Mouse (Mus musculus) midbrain, postnatal 0 days (tissue): Measurements from ENCODE around the gene Cenpt. TPM values are rescaled to one million over a fixed set of nuclear protein-coding genes. Genes with fewer than 3 reads are reported as not detected.
A peak's percentile ranks its signal among the peaks of the same experiment; 100 is the strongest.

Experiments used
- ATAC-seq: fragments of 200-750 bp; cut with Nextera tagmentation; 2 replicates; pipeline ENCODE4 v1.8.0; 2017; ENCODE audit warnings: moderate number of reproducible peaks, mild to moderate bottlenecking, moderate TSS enrichment, moderate library complexity; ENCODE audit not compliant: low FRiP score
- DNase-seq: peaks from one replicate; pipeline ENCODE4 v3.0.0-alpha.2; 2015; ENCODE audit warnings: low spot score
- H3K27ac ChIP-seq: fragments of 300-500 bp; sonication (generic); 2 replicates; pipeline ENCODE4 v1.5.1; 2014; ENCODE audit warnings: low read depth, mild to moderate bottlenecking, low read length, mixed read lengths
- H3K27me3 ChIP-seq: fragments of 300-500 bp; sonication (generic); 2 replicates; pipeline ENCODE4 v1.6.1; 2014; ENCODE audit warnings: low read length, control low read depth, mixed read lengths; ENCODE audit not compliant: insufficient read depth
- H3K36me3 ChIP-seq: fragments of 300-500 bp; sonication (generic); 2 replicates; pipeline ENCODE4 v1.6.1; 2014; ENCODE audit warnings: low read length, control low read depth, mixed read lengths; ENCODE audit not compliant: insufficient read depth
- H3K4me1 ChIP-seq: fragments of 300-500 bp; sonication (generic); 2 replicates; pipeline ENCODE4 v1.6.1; 2014; ENCODE audit warnings: mild to moderate bottlenecking, control low read depth, antibody characterized with exemption, low read length, mixed read lengths; ENCODE audit not compliant: insufficient read depth
- H3K4me2 ChIP-seq: fragments of 300-500 bp; sonication (generic); 2 replicates; pipeline ENCODE4 v1.6.1; 2014; ENCODE audit warnings: low read depth, mild to moderate bottlenecking, low read length, mixed read lengths; ENCODE audit not compliant: poor library complexity, severe bottlenecking
- H3K4me3 ChIP-seq: fragments of 300-500 bp; sonication (generic); 2 replicates; pipeline ENCODE4 v1.5.1; 2014; ENCODE audit warnings: low read depth, mild to moderate bottlenecking, low read length, moderate library complexity
- H3K9ac ChIP-seq: fragments of 300-500 bp; sonication (generic); replicated peaks from 2 replicates; pipeline ENCODE4 v1.6.1; 2014; ENCODE audit warnings: mild to moderate bottlenecking, low read length, moderate library complexity, mixed read lengths; ENCODE audit not compliant: poor library complexity, severe bottlenecking
- H3K9me3 ChIP-seq: fragments of 300-500 bp; sonication (generic); 2 replicates; pipeline ENCODE4 v1.6.1; 2016; ENCODE audit warnings: low read length, control low read depth
- CTCF ChIP-seq: IDR thresholded peaks from 2 replicates; pipeline ENCODE4 v1.5.1; 2016; ENCODE audit warnings: antibody characterized with exemption, mild to moderate bottlenecking
- WGBS: fragments of 180-500 bp; shearing (Covaris S2); extraction: QIAGEN DNeasy Blood & Tissue Kit; methylation state at CpG from one replicate; pipeline ENCODE4 v1.1.7; 2014; 5-methylcytosine and 5-hydroxymethylcytosine counted together
- polyA plus RNA-seq: library from polyadenylated mRNA; unstranded; fragments of >200 nt; fragmentation: Nextera tagmentation; extraction: Ambion mirVana; gene quantifications from 2 replicates; pipeline ENCODE4 v1.2.1, GENCODE M21; 2015
- total RNA-seq: library from RNA; depleted of rRNA; stranded (reverse); fragments of >200 nt; gene quantifications from 2 replicates; pipeline ENCODE4 v1.2.3, GENCODE M21; 2014

The Cenpt gene
- total and polyA plus RNA-seq, 2 experiments from 2014 or later, result 44.8 to 45.2 TPM

DNA sequence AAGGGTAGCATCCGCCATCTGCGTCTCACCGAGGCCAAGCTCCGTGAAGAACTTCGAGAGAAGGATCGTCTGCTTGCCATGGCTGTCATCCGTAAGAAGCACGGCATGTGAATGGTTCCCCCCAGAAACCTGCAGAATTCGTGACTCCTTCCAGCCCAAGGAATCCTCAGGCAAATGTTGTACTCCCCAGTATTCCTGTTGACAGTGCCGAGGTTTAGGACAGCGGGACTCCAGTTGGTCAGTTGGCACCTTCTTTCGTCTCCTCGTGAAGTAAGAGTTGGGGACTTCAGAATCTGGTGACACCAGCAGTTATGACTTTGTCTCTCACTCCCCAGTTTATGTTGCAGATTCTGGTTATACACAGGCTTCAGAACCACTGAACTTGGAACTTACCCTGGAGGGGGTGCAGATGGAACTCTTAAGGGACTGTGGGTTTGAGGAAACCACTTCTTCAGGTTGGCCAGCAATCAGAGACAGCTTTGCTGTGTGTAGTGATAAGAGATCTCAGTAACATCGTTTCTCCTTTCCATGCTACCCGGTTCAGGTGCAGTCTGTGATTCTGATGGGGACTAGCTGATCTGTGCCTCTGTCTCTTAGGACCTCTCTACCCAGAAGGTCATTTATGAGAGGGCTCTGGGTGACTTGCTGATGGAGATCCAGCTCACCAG is 3.2 kb upstream of the Cenpt start:
- WGBS, result 25% methylated on average over 15 of the region's 15 CpGs
- Histone ChIP-seq H3K9ac (peak overlapping the region; percentile 84), H3K9me3 (no peaks in the 10 kb centered on the region), H3K27me3 (no peaks in the 10 kb centered on the region), H3K4me3 (peak overlapping the region; percentile 79), H3K4me1 (peaks cover 11% of the 10 kb centered on the region; the same call in 1 of the 2 replicates), H3K27ac (peak overlapping the region; percentile 88; the same call in 1 of the 2 replicates), H3K4me2 (peak overlapping the region; percentile 80), H3K36me3 (no peaks in the 10 kb centered on the region)
- DNase-seq (no peak), ATAC-seq (no peak)
- TF ChIP-seq CTCF, result no peak

DNA sequence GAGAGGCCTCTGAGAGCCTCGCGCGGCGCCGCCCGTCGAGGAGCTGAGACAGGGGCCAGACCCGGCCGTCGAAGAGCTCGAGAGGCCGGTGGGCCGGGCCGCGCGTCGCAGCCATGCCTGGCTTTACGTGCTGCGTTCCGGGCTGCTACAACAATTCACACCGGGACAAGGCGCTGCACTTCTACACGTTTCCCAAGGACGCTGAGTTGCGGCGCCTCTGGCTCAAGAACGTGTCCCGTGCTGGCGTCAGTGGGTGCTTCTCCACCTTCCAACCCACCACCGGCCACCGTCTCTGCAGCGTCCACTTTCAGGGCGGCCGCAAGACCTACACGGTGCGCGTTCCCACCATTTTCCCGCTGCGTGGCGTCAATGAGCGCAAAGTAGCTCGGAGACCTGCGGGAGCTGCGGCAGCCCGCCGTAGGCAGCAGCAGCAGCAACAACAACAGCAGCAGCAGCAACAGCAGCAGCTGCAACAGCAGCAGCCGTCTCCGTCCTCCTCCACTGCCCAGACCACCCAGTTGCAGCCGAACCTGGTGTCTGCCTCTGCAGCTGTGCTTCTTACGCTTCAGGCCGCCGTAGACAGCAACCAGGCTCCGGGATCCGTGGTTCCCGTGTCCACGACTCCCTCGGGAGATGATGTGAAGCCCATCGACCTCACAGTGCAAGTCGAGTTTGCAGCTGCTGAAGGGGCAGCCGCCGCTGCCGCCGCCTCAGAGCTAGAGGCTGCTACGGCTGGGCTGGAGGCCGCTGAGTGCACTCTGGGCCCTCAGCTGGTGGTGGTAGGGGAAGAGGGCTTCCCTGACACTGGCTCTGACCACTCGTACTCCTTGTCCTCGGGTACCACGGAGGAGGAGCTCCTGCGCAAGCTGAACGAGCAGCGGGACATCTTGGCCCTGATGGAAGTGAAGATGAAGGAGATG is 2.4 kb upstream of the Cenpt start:
- Histone ChIP-seq H3K4me1 (peaks cover 15% of the 10 kb centered on the region), H3K4me3 (peak overlapping the region; percentile 79), H3K9ac (peak overlapping the region; percentile 84), H3K36me3 (no peaks in the 10 kb centered on the region), H3K27ac (peak overlapping the region; percentile 88), H3K9me3 (no peaks in the 10 kb centered on the region), H3K4me2 (peak overlapping the region; percentile 80), H3K27me3 (no peaks in the 10 kb centered on the region)
- ATAC-seq (peak; percentile 53), DNase-seq (peak; percentile 44)
- TF ChIP-seq CTCF, result no peak
- WGBS, result under 1% methylated on average over 67 of the region's 71 CpGs

GRCm38 (mm10) chr8:105854715-105855216 is 1.7 kb upstream of the Cenpt start, which contains the start of gene Thap11:
Thap11 (plus strand) TSS chr8:105855132.
- Histone ChIP-seq H3K4me1 (peaks cover 17% of the 10 kb centered on the region), H3K27me3 (no peaks in the 10 kb centered on the region), H3K36me3 (no peaks in the 10 kb centered on the region), H3K9me3 (no peaks in the 10 kb centered on the region), H3K27ac (peak within 1 kb of the TSS; percentile 88), H3K4me2 (peak within 1 kb of the TSS; percentile 80), H3K9ac (peak within 1 kb of the TSS; percentile 84), H3K4me3 (peak within 1 kb of the TSS; percentile 79)
- WGBS, result under 1% methylated on average over 41 of the region's 43 CpGs
- ATAC-seq (peak; percentile 91), DNase-seq (peak; percentile 95)
- peak; percentile 89 for TF ChIP-seq CTCF

- WGBS, result 27% methylated on average over 8 of the region's 8 CpGs
- no peaks in the 10 kb centered on the region for H3K9me3 ChIP-seq
- peak overlapping the region; percentile 79 for H3K4me3 ChIP-seq
- H3K27ac ChIP-seq, result peak overlapping the region; percentile 88; the same call in 1 of the 2 replicates
- peak overlapping the region; percentile 33 for H3K4me2 ChIP-seq
- H3K36me3 ChIP-seq, result 0 out of 2 replicates have a peak, but pooled peaks cover under 1% of the 10 kb centered on the region
- H3K9ac ChIP-seq, result peak overlapping the region; percentile 84
- H3K27me3 ChIP-seq, result no peaks in the 10 kb centered on the region
- peaks cover 17% of the 10 kb centered on the region for H3K4me1 ChIP-seq
- ATAC-seq (no peak), DNase-seq (no peak)
- no peak for TF ChIP-seq CTCF
Observed at GRCm38 (mm10) chr8:105854303-105854702, 1.2 kb upstream of the Cenpt start.

DNA sequence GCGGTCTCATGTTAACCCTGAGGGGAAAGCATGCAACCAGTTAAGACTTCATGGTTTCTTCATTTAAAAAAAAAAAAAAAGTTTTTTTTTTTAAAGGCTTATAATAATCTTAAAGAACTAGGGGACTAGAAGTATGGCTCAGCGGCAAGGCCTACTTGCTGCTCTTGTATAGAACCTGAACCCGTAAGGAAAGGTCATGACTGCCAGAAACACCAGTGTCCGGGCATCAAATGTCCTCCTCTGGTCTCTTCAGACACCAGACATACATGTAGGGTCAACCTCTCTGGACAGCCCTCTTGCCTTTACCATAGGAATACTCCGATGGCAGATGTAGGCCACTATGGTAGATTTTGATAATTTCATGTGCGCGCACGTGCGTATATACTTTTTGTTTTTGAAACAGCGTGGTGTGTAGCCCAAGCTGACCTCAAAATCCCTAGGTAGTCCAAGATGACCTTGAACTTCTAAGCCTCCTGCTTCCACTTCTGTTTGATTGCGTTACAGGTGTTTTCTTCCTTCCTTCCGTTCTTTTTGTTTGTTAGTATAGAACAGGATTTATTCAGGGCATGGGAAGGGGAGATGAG is 840 bp downstream of the Cenpt start:
- 83% methylated on average over 12 of the region's 12 CpGs for WGBS

More for the DNA sequence above, 840 bp downstream of the Cenpt start:
- Histone ChIP-seq H3K36me3 (peaks cover 16% of the 10 kb centered on the region), H3K27me3 (no peaks in the 10 kb centered on the region), H3K9ac (no peak overlapping the region), H3K27ac (no peak overlapping the region), H3K4me1 (peaks cover 15% of the 10 kb centered on the region), H3K4me3 (peak overlapping the region; percentile 69), H3K9me3 (no peaks in the 10 kb centered on the region), H3K4me2 (no peak overlapping the region)
- ATAC-seq (no peak), DNase-seq (no peak)
- TF ChIP-seq CTCF, result no peak
